Comparison of ENCODE assay signal across 15 mouse cellular contexts in genomic region chr7:130632379-130632732, GRCm38 (mm10).
"Had no signal": no experiment of that assay in that cellular context is flagged by ENCODE, and none has a peak within 500 bp of the region (broad histone marks: within the 10 kb centered on the region; RNA-seq: fewer than 3 reads in every experiment).

No protein-coding gene starts in this region.

- DNase-seq: lung, adult 2 months; lung, postnatal 4 days; midbrain, embryonic 14.5 days; right cerebral cortex, adult 18-20 months; spleen, adult 18-20 months; thymus, adult 18-20 months; thymus, postnatal 14 days had no signal

- H3K36me3 ChIP-seq: limb, embryonic 10.5 days; liver, embryonic 15.5 days; midbrain, embryonic 10.5 days; neural tube, embryonic 15.5 days had no signal

- H3K4me3 ChIP-seq: left cerebral cortex, adult 2 months; limb, embryonic 10.5 days; liver, embryonic 15.5 days; midbrain, embryonic 10.5 days; myocyte; neural tube, embryonic 15.5 days had no signal

- H3K9ac ChIP-seq: liver, embryonic 15.5 days; neural tube, embryonic 15.5 days had no signal

- H3K4me1 ChIP-seq: neural tube, embryonic 15.5 days had no signal

- H3K27ac ChIP-seq: left cerebral cortex, adult 2 months; limb, embryonic 10.5 days; liver, embryonic 15.5 days; midbrain, embryonic 10.5 days; neural tube, embryonic 15.5 days had no signal

- ATAC-seq: lung, postnatal 0 days had no signal

- H3K4me2 ChIP-seq: liver, embryonic 11.5 days; liver, embryonic 15.5 days; neural tube, embryonic 15.5 days had no signal

- H3K9me3 ChIP-seq: limb, embryonic 10.5 days; liver, embryonic 15.5 days; midbrain, embryonic 10.5 days; neural tube, embryonic 15.5 days had no signal

- H3K27me3 ChIP-seq: liver, embryonic 15.5 days; neural tube, embryonic 15.5 days had no signal
